Mouse (Mus musculus): ENCODE measurements around the gene Gdf3.

DNA sequence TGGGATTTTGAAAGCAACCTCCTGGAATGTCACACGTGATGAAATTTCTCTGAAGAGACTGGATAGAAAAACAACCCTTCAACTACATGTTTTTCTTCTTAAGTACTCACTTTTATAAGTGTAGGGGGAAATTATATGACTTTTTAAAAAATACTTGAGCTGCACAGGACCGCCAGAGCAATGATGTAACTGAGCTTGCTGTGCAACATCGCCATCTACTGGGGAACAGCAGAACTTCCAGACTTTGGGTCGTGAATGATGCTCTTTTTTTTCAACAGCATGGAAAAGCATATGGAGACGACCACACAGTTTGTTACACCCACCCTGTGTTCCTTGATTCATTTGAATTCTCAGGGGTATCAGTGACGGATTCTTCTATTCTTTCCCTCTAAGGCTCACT, 47.4 kb downstream of the Gdf3 start:
- TF ChIP-seq CTCF (IDR thresholded peaks at IDR 0.05) (peak; percentile 87), EP300 (IDR thresholded peaks at IDR 0.05) (no peak)
